Mouse (Mus musculus) heart, adult 9 months (tissue): ENCODE measurements at regions not wholly inside any gene's neighbourhood (a gene's known extent, or its start where the extent isn't known, plus 50 kb on each side); places are given as distances from the start of the nearest gene placed in this dataset.

Experiments used
- DNase-seq, 2 experiments: peaks; one replicate each; pipeline ENCODE4 v3.0.0; 2022; ENCODE audit warnings: low spot score in 2 of 2

GRCm38 (mm10) chr9:122437464-122437863, 86.1 kb downstream of the Abhd5 start:
- no peak for DNase-seq

GRCm38 (mm10) chr9:122446387-122447105, 95.1 kb downstream of the Abhd5 start:
- DNase-seq: no peak

- DNase-seq: no peak
Observed at GRCm38 (mm10) chr9:122447568-122447967, 96.2 kb downstream of the Abhd5 start.

- DNase-seq: no peak
Observed at GRCm38 (mm10) chr9:122448342-122448741, 96.9 kb downstream of the Abhd5 start.

GRCm38 (mm10) chr9:122450524-122450923, 99.1 kb downstream of the Abhd5 start:
- no peak for DNase-seq

- DNase-seq: no peak
Observed at GRCm38 (mm10) chr9:122455301-122455700, 103.9 kb downstream of the Abhd5 start.

- no peak for DNase-seq
Observed at GRCm38 (mm10) chr9:122455779-122456178, 104.4 kb downstream of the Abhd5 start.

- DNase-seq: no peak
Observed at GRCm38 (mm10) chr9:122459491-122459890, 108.1 kb downstream of the Abhd5 start.

- no peak for DNase-seq
Observed at GRCm38 (mm10) chr9:122471539-122471938, 120.1 kb downstream of the Abhd5 start.

- no peak for DNase-seq
Observed at GRCm38 (mm10) chr9:122476356-122476755, 124.9 kb downstream of the Abhd5 start.

GRCm38 (mm10) chr9:122487001-122487400, 135.6 kb downstream of the Abhd5 start:
- DNase-seq: no peak

- no peak for DNase-seq
Observed at GRCm38 (mm10) chr9:122494691-122495090, 143.3 kb downstream of the Abhd5 start.

- DNase-seq: no peak
Observed at GRCm38 (mm10) chr9:122496482-122496985, 145.1 kb downstream of the Abhd5 start.

- DNase-seq: no peak
Observed at GRCm38 (mm10) chr9:122501864-122502341, 150.5 kb downstream of the Abhd5 start.

- no peak for DNase-seq
Observed at GRCm38 (mm10) chr9:122521569-122521968, 170.2 kb downstream of the Abhd5 start.

GRCm38 (mm10) chr9:122525621-122526055, 174.2 kb downstream of the Abhd5 start:
- DNase-seq: no peak

- no peak for DNase-seq
Observed at GRCm38 (mm10) chr9:122528267-122528666, 176.9 kb downstream of the Abhd5 start.

- DNase-seq: no peak
Observed at GRCm38 (mm10) chr9:122529721-122530120, 178.3 kb downstream of the Abhd5 start.

GRCm38 (mm10) chr9:122531806-122532205, 180.4 kb downstream of the Abhd5 start:
- no peak for DNase-seq

GRCm38 (mm10) chr9:122534121-122534814, 182.9 kb downstream of the Abhd5 start:
- no peak for DNase-seq

- DNase-seq: no peak
Observed at GRCm38 (mm10) chr9:122534965-122535364, 183.6 kb downstream of the Abhd5 start.

- no peak for DNase-seq
Observed at GRCm38 (mm10) chr9:122540091-122540490, 188.7 kb downstream of the Abhd5 start.

GRCm38 (mm10) chr9:122556051-122556450, 191.1 kb upstream of the Topaz1 start:
- no peak for DNase-seq
